8 mouse cellular contexts compared by ENCODE assay signal in the genomic region with DNA sequence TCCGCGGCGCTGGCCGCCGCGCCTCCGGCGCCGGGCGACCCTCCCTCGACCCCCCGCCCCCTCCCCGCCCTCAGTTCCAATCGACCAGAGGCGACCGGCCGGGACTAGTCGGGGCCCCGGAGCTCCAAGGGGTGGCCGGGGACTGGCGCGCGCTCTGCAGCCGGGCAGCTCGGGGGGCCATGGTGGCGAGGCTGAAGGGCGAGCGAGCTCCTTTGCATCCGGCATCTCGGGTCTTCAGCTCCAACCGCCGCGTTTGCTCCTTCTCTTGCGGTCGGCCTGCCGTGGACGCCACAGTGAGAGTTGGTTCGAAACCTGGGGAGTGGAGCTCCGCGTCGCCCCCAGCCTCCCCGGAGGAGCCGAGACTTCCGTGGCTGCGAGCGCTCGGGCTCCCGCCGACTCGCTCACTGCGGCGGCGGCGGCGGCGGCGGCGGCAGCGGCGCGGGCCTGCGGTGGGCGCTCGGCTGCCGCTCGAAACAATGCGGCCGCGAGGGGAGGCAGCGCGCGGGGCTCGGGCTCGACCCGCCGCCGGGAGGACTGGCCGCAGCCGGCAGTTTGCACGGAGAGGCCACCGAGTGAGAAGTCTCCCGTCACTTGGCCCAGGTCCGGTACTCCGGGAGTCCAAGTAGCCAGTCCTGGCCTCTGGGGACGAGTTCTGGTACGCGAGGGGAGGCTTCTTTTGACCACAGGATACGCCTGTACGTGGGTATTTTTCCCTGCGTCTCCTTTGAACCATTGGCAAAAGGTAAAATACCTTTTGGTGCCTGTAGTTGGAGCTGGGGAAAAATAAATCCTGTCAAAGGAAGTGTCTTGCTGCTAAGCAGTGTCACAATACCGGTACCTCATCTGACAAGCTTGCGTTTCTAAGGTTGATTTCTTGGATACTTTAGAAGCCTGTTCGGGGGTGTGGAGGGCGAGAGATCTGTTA. TPM values are rescaled to one million over a fixed set of nuclear protein-coding genes. Genes with fewer than 3 reads are reported as not detected.
A peak's percentile ranks its signal among the peaks of the same experiment; 100 is the strongest.
DNase-seq lines count a peak whose midpoint lies in the region; ATAC-seq and TF ChIP-seq lines count a peak whose summit lies in the region.

No protein-coding gene starts in this region.

- H3K27ac ChIP-seq in bone marrow macrophage, adult 2 months (ENCODE audit: insufficient read depth, low read depth, low read length), result no peak overlapping the region
- H3K27ac ChIP-seq in embryonic fibroblast, embryonic 13.5 days (ENCODE audit: insufficient read depth, low read length), result no peak overlapping the region
- H3K27ac ChIP-seq in heart, embryonic 13.5 days (replicated peaks), result peak overlapping the region; percentile 97
- 0 out of 2 replicates have a peak overlapping the region, but pooled peaks have one; percentile 30 for H3K27ac ChIP-seq in liver, postnatal 0 days (ENCODE audit: low read depth)

- no peak for TF ChIP-seq CTCF in bone marrow macrophage, adult 2 months (IDR thresholded peaks at IDR 0.05; ENCODE audit: low read depth, low read length)
- TF ChIP-seq CTCF in embryonic fibroblast, embryonic 13.5 days (IDR thresholded peaks at IDR 0.05; ENCODE audit: borderline replicate concordance, insufficient read depth, low read length), result no peak
- no peak for TF ChIP-seq CTCF in liver, postnatal 0 days (IDR thresholded peaks at IDR 0.05; ENCODE audit: low read depth)

- ATAC-seq in heart, embryonic 13.5 days (ENCODE audit: extremely low read depth, insufficient number of reproducible peaks, low FRiP score, low TSS enrichment), result no peak
- ATAC-seq in liver, postnatal 0 days, result no peak

- no peaks in the 10 kb centered on the region for H3K9me3 ChIP-seq in heart, embryonic 13.5 days
- H3K9me3 ChIP-seq in liver, postnatal 0 days (ENCODE audit: low read length), result no peaks in the 10 kb centered on the region

- no peaks in the 10 kb centered on the region for H3K36me3 ChIP-seq in heart, embryonic 13.5 days
- no peaks in the 10 kb centered on the region for H3K36me3 ChIP-seq in liver, postnatal 0 days (replicated peaks; ENCODE audit: insufficient read depth, low read length)

- H3K27me3 ChIP-seq in heart, embryonic 13.5 days (replicated peaks), result no peaks in the 10 kb centered on the region
- H3K27me3 ChIP-seq in liver, postnatal 0 days (ENCODE audit: insufficient read depth, low read length), result peaks cover 45% of the 10 kb centered on the region

- WGBS in heart, embryonic 13.5 days, result under 1% methylated on average over 65 of the region's 94 CpGs
- under 1% methylated on average over 85 of the region's 94 CpGs for WGBS in liver, postnatal 0 days (ENCODE audit: insufficient replicate concordance)

- no peak for TF ChIP-seq EP300 in liver, postnatal 0 days (IDR thresholded peaks at IDR 0.05; ENCODE audit: low read depth)

- DNase-seq in B cell, adult 2 months, result peak; percentile 2 to 6
- DNase-seq in kidney, postnatal 14 days, result peak; percentile 49
- peak; percentile 35 for DNase-seq in liver, postnatal 0 days
- DNase-seq in ovary, postnatal 14 days (ENCODE audit: low spot score), result peak; percentile 10
- DNase-seq in urinary bladder, postnatal 25 days (ENCODE audit: low spot score), result peak; percentile 31

- H3K4me3 ChIP-seq in bone marrow macrophage, adult 2 months (ENCODE audit: insufficient read depth, low read length), result peak overlapping the region; percentile 61
- peak overlapping the region; percentile 57 for H3K4me3 ChIP-seq in embryonic fibroblast, embryonic 13.5 days (ENCODE audit: insufficient read depth, low read length)
- peak overlapping the region; percentile 76 for H3K4me3 ChIP-seq in heart, embryonic 13.5 days
- peak overlapping the region; percentile 66 for H3K4me3 ChIP-seq in liver, postnatal 0 days (ENCODE audit: low read depth, low read length)

- H3K4me2 ChIP-seq in heart, embryonic 13.5 days, result peak overlapping the region; percentile 82
- peak overlapping the region; percentile 95 for H3K4me2 ChIP-seq in liver, postnatal 0 days (ENCODE audit: low read depth, low read length)

- TF ChIP-seq POLR2A in bone marrow macrophage, adult 2 months (IDR thresholded peaks at IDR 0.05; ENCODE audit: borderline replicate concordance, low read depth, low read length), result no peak
- no peak for TF ChIP-seq POLR2A in embryonic fibroblast, embryonic 13.5 days (IDR thresholded peaks at IDR 0.05; ENCODE audit: low read depth, low read length)

- peak overlapping the region; percentile 92 for H3K9ac ChIP-seq in heart, embryonic 13.5 days
- H3K9ac ChIP-seq in liver, postnatal 0 days (replicated peaks), result peak overlapping the region; percentile 45; the same call in 1 of the 2 replicates

- H3K4me1 ChIP-seq in bone marrow macrophage, adult 2 months (ENCODE audit: control insufficient read depth, insufficient read depth, low read length), result no peaks in the 10 kb centered on the region
- H3K4me1 ChIP-seq in embryonic fibroblast, embryonic 13.5 days (ENCODE audit: control insufficient read depth, insufficient read depth, low read length), result no peaks in the 10 kb centered on the region; the same call in 1 of the 2 replicates
- H3K4me1 ChIP-seq in heart, embryonic 13.5 days, result peaks cover 8% of the 10 kb centered on the region; the same call in 1 of the 2 replicates
- peaks cover 17% of the 10 kb centered on the region for H3K4me1 ChIP-seq in liver, postnatal 0 days (ENCODE audit: insufficient read depth)

RNA-seq across cellular contexts. Expression of a gene that starts 0.9 kb away (rescaled TPM):
- 0.13 and 0.48 TPM in 2 replicates for polyA plus RNA-seq in bone marrow macrophage, adult 2 months (2012; ENCODE audit: insufficient read depth, insufficient read length, missing spikeins)
- 11.1 and 17.1 TPM in 2 replicates for polyA plus RNA-seq in embryonic fibroblast, embryonic 13.5 days (2011; ENCODE audit: insufficient read length, low read depth, missing spikeins)
- 33.9 and 37.4 TPM in 2 replicates for polyA plus RNA-seq in heart, embryonic 13.5 days (2015; fragmentation: Nextera tagmentation; extraction: Ambion mirVana)
- polyA plus RNA-seq in liver, postnatal 0 days (2015; fragmentation: Nextera tagmentation; extraction: Ambion mirVana), result 1.1 and 1.2 TPM in 2 replicates

Comparison
In these comparisons a context has a peak if more than half of its experiments do, and no peak if none do; other contexts are left out.
1. H3K27ac ChIP-seq: peak in heart, embryonic 13.5 days (single experiment) and liver, postnatal 0 days (single experiment); none in bone marrow macrophage, adult 2 months (single experiment) and embryonic fibroblast, embryonic 13.5 days (single experiment).
2. Peak in every context shown above with its lines, with median percentiles within 50 percentile points of each other: DNase-seq and H3K4me3 ChIP-seq.